Mouse (Mus musculus): ENCODE data around the gene Olfr787. TPM values are rescaled to one million over a fixed set of nuclear protein-coding genes. Genes with fewer than 3 reads are reported as not detected.

Gene Olfr787
- total RNA-seq (2014; fragmentation: Nextera tagmentation) (not detected in 2 replicates), total RNA-seq (2017) (not detected in 2 replicates)

DNA sequence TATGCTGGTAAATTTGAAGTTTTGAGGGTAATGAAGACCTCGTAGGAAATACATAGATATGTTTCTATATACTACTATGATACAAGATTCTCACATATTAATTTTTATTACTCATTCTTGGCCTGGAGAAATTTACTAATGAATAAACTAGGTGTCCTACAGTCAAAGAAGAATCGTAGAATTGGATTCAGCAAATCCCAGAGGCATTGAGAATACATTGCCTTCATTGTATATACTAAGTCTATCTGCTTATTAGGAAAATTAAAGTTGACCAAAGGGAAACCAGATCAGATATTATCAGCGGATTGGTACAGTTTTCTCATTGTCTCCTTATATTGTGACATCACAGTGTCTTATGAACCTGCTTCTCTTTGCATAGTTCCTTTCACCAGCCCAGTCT, at the start of gene Olfr787:
Gene Olfr787 (plus strand): TSS at position 301 of the 400 bp plus-strand sequence.
- ATAC-seq (replicated peaks; ENCODE audit: poor library complexity, severe bottlenecking): no peak

DNA sequence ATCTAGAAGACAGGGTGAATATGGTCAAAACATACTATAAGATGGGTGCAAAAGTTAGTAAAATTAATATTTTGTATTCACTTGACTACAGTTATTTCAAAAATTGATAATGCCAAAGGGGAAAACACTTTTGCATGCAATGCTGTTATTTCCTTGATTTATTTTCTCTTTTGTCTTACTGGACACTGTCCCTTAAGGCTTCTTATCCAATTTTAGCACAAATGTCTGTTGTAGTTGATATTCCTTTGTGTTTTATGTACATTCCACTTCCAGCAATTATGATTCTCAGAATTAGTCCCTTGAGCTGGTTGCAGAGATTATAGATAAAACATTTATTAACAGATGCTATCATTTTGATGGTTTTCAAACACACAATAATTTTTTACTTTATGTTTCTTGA, 34.7 kb upstream of the Olfr787 start, which contains the start of gene Olfr786:
Gene Olfr786 (plus strand): TSS at position 301 of the 400 bp plus-strand sequence.
- no peak for ATAC-seq (replicated peaks; ENCODE audit: poor library complexity, severe bottlenecking)

DNA sequence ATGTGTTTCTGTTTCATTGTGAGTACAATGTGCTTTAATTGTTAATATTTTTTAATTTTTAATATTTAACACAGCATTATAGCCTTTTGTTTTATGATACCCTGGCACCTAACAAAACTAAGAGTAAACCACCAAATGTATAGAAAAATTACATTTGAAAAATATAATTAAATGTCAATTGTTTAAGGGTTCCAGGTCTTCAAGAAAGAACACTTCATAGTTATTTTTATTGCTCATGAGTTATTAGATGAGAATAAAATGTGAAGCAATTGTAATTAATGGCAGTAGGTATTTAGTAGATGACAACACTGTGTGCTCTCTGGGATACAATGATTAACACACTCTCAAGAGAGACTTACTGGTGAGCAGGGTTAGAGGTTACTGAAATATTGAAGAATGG, 9.0 kb downstream of the Olfr787 start, which contains the start of gene Olfr788:
Gene Olfr788 (plus strand): TSS at position 301 of the 400 bp plus-strand sequence.
- no peak for ATAC-seq (replicated peaks; ENCODE audit: poor library complexity, severe bottlenecking)

DNA sequence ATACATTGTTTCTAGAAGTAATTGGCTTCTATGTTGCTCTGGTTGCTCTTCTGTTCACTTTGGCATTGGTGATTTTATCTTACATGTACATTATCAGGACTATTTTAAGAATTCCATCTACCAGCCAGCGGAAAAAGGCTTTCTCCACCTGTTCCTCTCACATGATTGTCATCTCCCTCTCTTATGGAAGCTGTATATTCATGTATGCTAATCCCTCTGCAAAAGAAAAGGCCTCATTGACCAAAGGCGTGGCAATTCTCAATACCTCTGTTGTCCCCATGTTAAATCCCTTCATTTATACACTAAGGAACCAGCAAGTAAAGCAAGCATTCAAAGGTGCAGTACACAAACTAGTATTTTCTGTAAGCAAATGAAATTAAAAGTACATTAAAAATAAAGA, 11.6 kb downstream of the Olfr787 start:
- no peak for ATAC-seq (replicated peaks; ENCODE audit: poor library complexity, severe bottlenecking)

- ATAC-seq (replicated peaks; ENCODE audit: poor library complexity, severe bottlenecking): no peak
Measured at GRCm38 (mm10) chr10:129473723-129474122, 12.1 kb downstream of the Olfr787 start.

DNA sequence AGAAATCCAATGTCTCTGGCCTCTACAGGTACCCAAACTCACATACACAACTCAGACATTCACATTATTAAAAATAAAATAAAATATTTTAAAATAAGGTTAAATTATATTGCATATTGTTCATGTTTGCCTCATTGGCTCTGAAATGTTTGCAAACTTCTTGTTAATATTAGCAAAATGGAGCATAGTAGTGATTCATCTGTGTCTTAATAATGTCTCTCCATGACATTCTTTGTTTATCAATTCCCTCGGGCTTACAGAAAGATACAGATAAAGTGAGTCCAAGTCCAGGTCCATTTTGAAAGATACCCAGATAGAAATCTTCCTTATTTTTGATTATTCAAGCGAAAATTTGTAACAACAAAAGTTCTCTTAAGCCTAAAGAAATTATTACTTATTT, 22.8 kb downstream of the Olfr787 start, which contains the start of gene Olfr789:
Gene Olfr789 (plus strand): TSS at position 301 of the 400 bp plus-strand sequence.
- ATAC-seq (replicated peaks; ENCODE audit: poor library complexity, severe bottlenecking): no peak

DNA sequence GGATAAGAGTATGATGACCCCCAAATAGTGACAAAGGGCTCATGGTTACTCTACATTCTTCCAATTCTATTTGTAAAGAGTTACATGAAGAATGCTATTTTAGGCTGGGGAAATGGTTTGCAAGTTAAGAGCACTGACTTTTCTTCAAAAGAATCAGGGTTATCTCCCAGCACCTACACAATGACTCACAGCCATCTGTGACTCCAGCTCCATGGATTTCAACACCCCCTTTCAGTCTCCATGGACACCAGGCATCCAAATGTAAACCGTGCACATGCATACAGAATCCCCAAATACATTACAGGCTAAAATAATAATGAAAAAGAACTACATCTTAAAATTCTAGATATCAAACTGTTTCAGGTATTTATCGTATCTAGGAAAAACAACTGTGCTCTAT, 28.4 kb downstream of the Olfr787 start:
- no peak for ATAC-seq (replicated peaks; ENCODE audit: poor library complexity, severe bottlenecking)

DNA sequence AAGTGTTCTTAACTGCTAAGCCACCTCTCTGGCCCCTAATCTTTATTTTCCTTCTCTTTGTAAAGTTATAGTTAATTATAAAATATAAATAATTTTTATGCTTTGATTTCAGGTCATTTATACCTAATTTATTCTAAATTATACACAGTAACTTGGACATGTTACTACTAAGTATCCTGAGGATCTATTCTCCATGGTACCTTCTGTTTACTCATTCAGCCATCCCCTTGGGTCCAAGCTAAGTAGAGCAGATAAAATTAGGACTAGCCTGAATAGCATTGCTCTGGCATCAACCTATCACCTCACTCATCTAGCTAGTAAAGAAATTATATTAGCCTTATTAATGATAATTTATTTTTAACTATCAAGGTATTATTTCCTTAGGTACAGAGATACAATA, 36.5 kb downstream of the Olfr787 start, which contains the start of gene Olfr790:
Gene Olfr790 (plus strand): TSS at position 301 of the 400 bp plus-strand sequence.
- ATAC-seq (replicated peaks; ENCODE audit: poor library complexity, severe bottlenecking): no peak

Other genes with a start within 250 kb of the Olfr787 start
- not detected in 2 replicates for gene Olfr774, start 225.7 kb upstream of the Olfr787 start, total RNA-seq (2014; fragmentation: Nextera tagmentation)
- not detected in 2 replicates for gene Olfr774, start 225.7 kb upstream of the Olfr787 start, total RNA-seq (2017)
- gene Olfr775, start 213.4 kb upstream of the Olfr787 start, total RNA-seq (2014; fragmentation: Nextera tagmentation): not detected in 2 replicates
- not detected in 2 replicates for gene Olfr775, start 213.4 kb upstream of the Olfr787 start, total RNA-seq (2017)
- not detected in 2 replicates for gene Olfr776, start 202.7 kb upstream of the Olfr787 start, total RNA-seq (2014; fragmentation: Nextera tagmentation)
- not detected in 2 replicates for gene Olfr776, start 202.7 kb upstream of the Olfr787 start, total RNA-seq (2017)
- not detected in 2 replicates for gene Olfr777, start 190.4 kb upstream of the Olfr787 start, total RNA-seq (2014; fragmentation: Nextera tagmentation)
- gene Olfr777, start 190.4 kb upstream of the Olfr787 start, total RNA-seq (2017): not detected in 2 replicates
- gene Olfr780, start 143.7 kb upstream of the Olfr787 start, total RNA-seq (2014; fragmentation: Nextera tagmentation): not detected in 2 replicates
- gene Olfr780, start 143.7 kb upstream of the Olfr787 start, total RNA-seq (2017): not detected in 2 replicates
- gene Olfr781, start 133.0 kb upstream of the Olfr787 start, total RNA-seq (2014; fragmentation: Nextera tagmentation): not detected in 2 replicates
- gene Olfr781, start 133.0 kb upstream of the Olfr787 start, total RNA-seq (2017): not detected in 2 replicates
- gene Olfr782, start 113.0 kb upstream of the Olfr787 start, total RNA-seq (2014; fragmentation: Nextera tagmentation): not detected in 2 replicates
- gene Olfr782, start 113.0 kb upstream of the Olfr787 start, total RNA-seq (2017): not detected in 2 replicates
- gene Olfr784, start 77.8 kb upstream of the Olfr787 start, total RNA-seq (2014; fragmentation: Nextera tagmentation): 0.23 and 0.37 TPM in 2 replicates
- gene Olfr784, start 77.8 kb upstream of the Olfr787 start, total RNA-seq (2017): not detected in 2 replicates
- gene Olfr785, start 56.4 kb upstream of the Olfr787 start, total RNA-seq (2014; fragmentation: Nextera tagmentation): not detected in 2 replicates
- gene Olfr785, start 56.4 kb upstream of the Olfr787 start, total RNA-seq (2017): not detected in 2 replicates
- not detected in 2 replicates for gene Olfr786, start 34.6 kb upstream of the Olfr787 start, total RNA-seq (2014; fragmentation: Nextera tagmentation)
- gene Olfr786, start 34.6 kb upstream of the Olfr787 start, total RNA-seq (2017): not detected in 2 replicates
- gene Olfr788, start 9.1 kb downstream of the Olfr787 start, total RNA-seq (2014; fragmentation: Nextera tagmentation): not detected in 2 replicates
- gene Olfr788, start 9.1 kb downstream of the Olfr787 start, total RNA-seq (2017): not detected in 2 replicates
- not detected in 2 replicates for gene Olfr789, start 22.9 kb downstream of the Olfr787 start, total RNA-seq (2014; fragmentation: Nextera tagmentation)
- not detected in 2 replicates for gene Olfr789, start 22.9 kb downstream of the Olfr787 start, total RNA-seq (2017)
- gene Olfr790, start 36.6 kb downstream of the Olfr787 start, total RNA-seq (2014; fragmentation: Nextera tagmentation): not detected in 2 replicates
- not detected in 2 replicates for gene Olfr790, start 36.6 kb downstream of the Olfr787 start, total RNA-seq (2017)
- not detected in 2 replicates for gene Olfr791, start 59.9 kb downstream of the Olfr787 start, total RNA-seq (2014; fragmentation: Nextera tagmentation)
- gene Olfr791, start 59.9 kb downstream of the Olfr787 start, total RNA-seq (2017): not detected in 2 replicates
- not detected in 2 replicates for gene Olfr792, start 77.3 kb downstream of the Olfr787 start, total RNA-seq (2014; fragmentation: Nextera tagmentation)
- gene Olfr792, start 77.3 kb downstream of the Olfr787 start, total RNA-seq (2017): not detected in 2 replicates
- gene Olfr794, start 105.8 kb downstream of the Olfr787 start, total RNA-seq (2014; fragmentation: Nextera tagmentation): not detected in 2 replicates
- not detected in 2 replicates for gene Olfr794, start 105.8 kb downstream of the Olfr787 start, total RNA-seq (2017)
- not detected in 2 replicates for gene Olfr796, start 150.7 kb downstream of the Olfr787 start, total RNA-seq (2014; fragmentation: Nextera tagmentation)
- not detected in 2 replicates for gene Olfr796, start 150.7 kb downstream of the Olfr787 start, total RNA-seq (2017)
- gene Olfr798, start 166.1 kb downstream of the Olfr787 start, total RNA-seq (2014; fragmentation: Nextera tagmentation): not detected in 2 replicates
- gene Olfr798, start 166.1 kb downstream of the Olfr787 start, total RNA-seq (2017): not detected in 2 replicates
- gene Olfr799, start 175.6 kb downstream of the Olfr787 start, total RNA-seq (2014; fragmentation: Nextera tagmentation): not detected in 2 replicates
- not detected in 2 replicates for gene Olfr799, start 175.6 kb downstream of the Olfr787 start, total RNA-seq (2017)
- not detected in 2 replicates for gene Olfr800, start 195.8 kb downstream of the Olfr787 start, total RNA-seq (2014; fragmentation: Nextera tagmentation)
- gene Olfr800, start 195.8 kb downstream of the Olfr787 start, total RNA-seq (2017): not detected in 2 replicates
- gene Olfr801, start 212.0 kb downstream of the Olfr787 start, total RNA-seq (2014; fragmentation: Nextera tagmentation): not detected in 2 replicates
- gene Olfr801, start 212.0 kb downstream of the Olfr787 start, total RNA-seq (2017): not detected in 2 replicates
- not detected in 2 replicates for gene Olfr802, start 226.3 kb downstream of the Olfr787 start, total RNA-seq (2014; fragmentation: Nextera tagmentation)
- not detected in 2 replicates for gene Olfr802, start 226.3 kb downstream of the Olfr787 start, total RNA-seq (2017)
- gene Olfr803, start 232.4 kb downstream of the Olfr787 start, total RNA-seq (2014; fragmentation: Nextera tagmentation): not detected in 2 replicates
- gene Olfr803, start 232.4 kb downstream of the Olfr787 start, total RNA-seq (2017): not detected in 2 replicates
- gene Olfr804, start 241.3 kb downstream of the Olfr787 start, total RNA-seq (2014; fragmentation: Nextera tagmentation): not detected in 2 replicates
- gene Olfr804, start 241.3 kb downstream of the Olfr787 start, total RNA-seq (2017): not detected in 2 replicates